Mouse (Mus musculus) brain, embryonic 14.5 days (tissue): ENCODE data around the gene Kctd12.

Source experiments
- CTCF ChIP-seq: fragments of 200-500 bp; IDR thresholded peaks from 2 replicates; pipeline ENCODE4 v1.5.1; 2012; ENCODE audit warnings: inconsistent platforms, mild to moderate bottlenecking, moderate library complexity, borderline replicate concordance; ENCODE audit not compliant: insufficient read depth, insufficient read length; ENCODE audit errors: extremely low read depth
- POLR2A ChIP-seq: fragments of 200-500 bp; IDR thresholded peaks from 2 replicates; pipeline ENCODE4 v1.6.1; 2012; ENCODE audit warnings: mild to moderate bottlenecking, inconsistent platforms, borderline replicate concordance; ENCODE audit not compliant: poor library complexity, insufficient read depth, insufficient read length, severe bottlenecking; ENCODE audit errors: extremely low read depth

DNA sequence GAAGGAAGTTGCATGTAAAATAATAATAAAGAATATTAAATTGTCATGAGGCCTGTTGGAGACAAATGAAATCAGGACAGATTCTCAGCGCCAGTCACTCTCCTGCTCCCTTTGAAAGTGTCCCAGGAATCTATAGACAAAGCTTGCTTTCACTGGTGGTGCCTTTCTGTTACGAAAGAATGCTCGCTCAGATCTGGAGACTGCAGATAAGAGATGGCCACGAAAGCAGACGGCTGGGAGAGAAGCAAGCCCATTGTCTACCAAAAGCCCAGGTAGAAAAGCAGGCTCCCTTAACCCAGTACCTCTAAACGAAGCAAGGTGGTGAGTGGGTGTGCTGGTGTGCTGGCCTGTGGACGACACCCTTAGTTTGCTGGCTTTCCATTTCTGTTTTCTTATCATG, 16.2 kb downstream of the Kctd12 start:
- TF ChIP-seq CTCF (no peak), POLR2A (no peak)
